Mouse (Mus musculus) lung, postnatal 10 days (tissue): ENCODE measurements around the gene Slc9a2.
A peak's percentile ranks its signal among the peaks of the same experiment; 100 is the strongest.
"Not testable (repeated sequence)": the region's sequence is repeated elsewhere in the genome, so short reads cannot be mapped to it uniquely, and the experiment has no call there.

Source experiments
- DNase-seq: peaks from one replicate; pipeline ENCODE4 v3.0.0; 2021

Gene Slc9a2

GRCm38 (mm10) chr1:40714950-40715349 lies 34.6 kb downstream of the Slc9a2 start:
- peak; percentile 11 for DNase-seq

GRCm38 (mm10) chr1:40726051-40726450 lies 45.7 kb downstream of the Slc9a2 start:
- DNase-seq: no peak

- no peak for DNase-seq
These were observed 47.0 kb downstream of the Slc9a2 start for GRCm38 (mm10) chr1:40727404-40727803.

DNA sequence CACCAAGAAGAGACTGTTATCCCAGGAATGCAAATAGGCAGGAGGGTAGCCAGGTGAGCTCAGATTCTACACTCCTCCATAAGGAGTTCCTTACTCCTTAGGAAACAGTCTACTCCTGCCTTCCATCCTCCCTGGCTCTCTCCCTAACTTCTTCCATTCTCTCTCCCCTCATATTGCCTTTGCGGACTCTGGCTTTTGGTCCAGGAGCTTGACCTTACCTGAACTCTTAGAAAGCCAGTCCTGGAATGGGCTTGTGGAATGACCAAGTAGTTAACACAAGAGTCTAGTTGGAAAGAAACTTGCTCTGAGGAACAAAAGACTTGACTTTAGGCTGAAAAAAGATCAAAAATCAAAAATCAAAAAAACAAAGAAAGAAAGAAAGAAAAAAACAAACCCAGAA lies 48.3 kb downstream of the Slc9a2 start:
- DNase-seq: no peak

DNA sequence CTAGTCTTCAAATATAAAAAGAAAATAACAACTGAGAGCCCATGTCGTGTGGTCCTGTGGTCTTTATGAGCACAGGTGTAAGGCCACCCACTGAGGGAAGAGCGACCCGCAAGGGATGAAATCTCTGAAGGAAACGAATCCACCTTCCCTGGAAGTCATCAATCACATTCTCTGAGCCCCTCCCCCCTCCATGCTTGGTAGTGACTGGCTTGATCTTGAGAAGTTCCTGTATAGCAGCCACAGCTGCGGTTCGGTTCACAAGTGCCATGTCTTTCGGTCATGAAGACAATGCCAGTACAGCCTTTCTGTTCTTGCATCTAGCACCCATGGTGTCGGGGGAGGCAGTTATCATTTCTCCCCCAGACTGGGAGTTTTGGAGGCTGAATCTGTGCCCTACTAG lies 57.3 kb downstream of the Slc9a2 start:
- DNase-seq: no peak

- DNase-seq: not testable (repeated sequence)
These were observed 57.9 kb downstream of the Slc9a2 start for GRCm38 (mm10) chr1:40738246-40738645.

- DNase-seq: no peak
These were observed 60.4 kb downstream of the Slc9a2 start for GRCm38 (mm10) chr1:40740739-40741138.

- DNase-seq: no peak
These were observed 65.7 kb downstream of the Slc9a2 start for GRCm38 (mm10) chr1:40746089-40746488.

- no peak for DNase-seq
These were observed 79.5 kb downstream of the Slc9a2 start for GRCm38 (mm10) chr1:40759751-40760445.

- no peak for DNase-seq
These were observed 83.7 kb downstream of the Slc9a2 start for GRCm38 (mm10) chr1:40764042-40764441.

DNA sequence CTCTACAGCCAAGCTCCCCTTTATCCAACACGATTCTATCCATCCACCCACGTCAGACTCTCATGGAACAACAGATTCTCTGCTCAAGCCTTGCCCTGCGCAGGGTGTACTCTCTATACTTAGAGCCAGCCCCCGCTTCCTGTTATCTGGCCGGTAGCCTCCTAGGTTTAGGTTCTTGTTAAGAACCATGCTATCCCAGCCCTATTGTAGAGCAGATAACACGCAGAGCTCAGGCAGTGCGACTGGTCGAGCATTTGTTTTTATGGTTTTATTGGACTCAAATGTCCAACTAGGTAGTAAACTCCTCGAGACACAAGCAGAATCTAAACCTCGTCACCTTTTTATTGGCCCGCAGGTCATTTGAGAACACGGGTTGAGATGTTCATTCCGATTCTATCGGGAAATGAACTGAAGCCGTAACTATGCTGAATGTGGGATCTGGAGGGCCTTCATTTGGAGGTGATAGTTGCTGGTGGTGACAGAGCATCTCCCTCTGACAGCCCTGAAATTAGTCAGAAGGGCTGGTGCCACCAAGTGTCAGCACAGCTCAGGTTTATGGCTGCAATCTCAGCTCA lies 84.4 kb downstream of the Slc9a2 start:
- DNase-seq: no peak

DNA sequence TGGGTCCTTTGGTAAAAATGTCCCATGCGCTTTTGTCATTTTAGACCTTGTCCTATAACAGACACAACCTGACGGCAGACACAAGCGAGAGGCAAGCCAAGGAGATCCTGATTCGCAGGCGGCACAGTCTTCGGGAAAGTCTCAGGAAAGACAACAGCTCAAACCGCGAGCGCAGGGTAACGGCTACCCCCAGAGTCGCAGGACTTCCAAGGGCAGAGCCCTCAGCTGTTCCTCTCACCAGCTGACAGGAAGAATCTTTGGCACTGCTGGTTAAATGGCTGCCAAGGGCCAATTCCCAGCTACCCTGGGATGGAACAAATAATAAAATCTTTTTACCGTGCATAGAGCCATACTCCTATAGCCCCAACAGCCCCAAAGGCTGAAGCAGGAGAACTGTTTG lies 85.1 kb downstream of the Slc9a2 start:
- no peak for DNase-seq

- DNase-seq: no peak
These were observed 87.2 kb downstream of the Slc9a2 start for GRCm38 (mm10) chr1:40767588-40767987.

GRCm38 (mm10) chr1:40768606-40769005 lies 88.2 kb downstream of the Slc9a2 start:
- peak; percentile 29 for DNase-seq

- DNase-seq: no peak
These were observed 89.0 kb downstream of the Slc9a2 start for GRCm38 (mm10) chr1:40769331-40769894.

- no peak for DNase-seq
These were observed 91.0 kb downstream of the Slc9a2 start for GRCm38 (mm10) chr1:40771196-40771970.

DNA sequence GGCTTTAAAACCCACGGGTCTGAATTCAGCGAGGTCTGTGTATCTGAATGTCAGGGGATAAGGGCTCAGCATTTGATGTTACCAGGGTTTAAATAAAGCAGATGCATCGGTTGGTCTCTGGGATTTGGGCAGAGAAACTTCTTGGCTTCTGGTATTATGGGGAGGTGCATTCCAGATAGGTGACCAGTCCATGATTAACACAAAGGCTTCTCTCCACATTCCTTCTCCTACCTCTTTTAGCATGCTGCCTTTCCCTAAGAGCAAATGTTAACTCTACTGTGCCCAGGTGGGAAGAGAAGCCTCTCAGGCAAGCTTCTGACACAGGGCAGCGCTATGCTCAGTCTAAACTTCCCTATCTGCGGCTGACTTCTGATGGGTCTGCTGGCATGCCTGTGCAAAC lies 92.9 kb downstream of the Slc9a2 start:
- no peak for DNase-seq

DNA sequence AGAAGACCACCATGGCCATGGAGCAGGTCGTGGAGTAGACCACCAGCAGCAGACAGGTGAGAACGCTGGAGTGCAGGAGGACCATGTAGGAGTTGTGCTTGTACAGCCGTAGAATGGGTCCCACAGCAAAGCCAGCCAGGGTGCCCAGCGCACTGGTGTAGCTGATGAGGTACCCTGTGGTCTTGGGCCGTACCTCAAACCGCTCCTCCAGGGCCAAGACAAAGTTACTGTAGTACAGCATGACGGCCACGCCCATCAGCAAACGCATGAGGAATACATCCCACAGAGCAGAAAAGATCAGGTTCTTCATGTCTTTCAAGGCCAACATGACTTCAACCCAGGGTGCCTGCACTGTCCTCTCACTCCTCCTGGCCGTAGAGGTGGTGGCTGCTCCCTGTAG lies 93.7 kb downstream of the Slc9a2 start:
- DNase-seq: no peak

GRCm38 (mm10) chr1:40776102-40776501 lies 95.7 kb downstream of the Slc9a2 start:
- DNase-seq: no peak

GRCm38 (mm10) chr1:40776763-40777162 lies 96.4 kb downstream of the Slc9a2 start:
- no peak for DNase-seq

GRCm38 (mm10) chr1:40783450-40783849 lies 103.1 kb downstream of the Slc9a2 start:
- DNase-seq: no peak

GRCm38 (mm10) chr1:40784306-40784705 lies 103.9 kb downstream of the Slc9a2 start:
- no peak for DNase-seq

DNA sequence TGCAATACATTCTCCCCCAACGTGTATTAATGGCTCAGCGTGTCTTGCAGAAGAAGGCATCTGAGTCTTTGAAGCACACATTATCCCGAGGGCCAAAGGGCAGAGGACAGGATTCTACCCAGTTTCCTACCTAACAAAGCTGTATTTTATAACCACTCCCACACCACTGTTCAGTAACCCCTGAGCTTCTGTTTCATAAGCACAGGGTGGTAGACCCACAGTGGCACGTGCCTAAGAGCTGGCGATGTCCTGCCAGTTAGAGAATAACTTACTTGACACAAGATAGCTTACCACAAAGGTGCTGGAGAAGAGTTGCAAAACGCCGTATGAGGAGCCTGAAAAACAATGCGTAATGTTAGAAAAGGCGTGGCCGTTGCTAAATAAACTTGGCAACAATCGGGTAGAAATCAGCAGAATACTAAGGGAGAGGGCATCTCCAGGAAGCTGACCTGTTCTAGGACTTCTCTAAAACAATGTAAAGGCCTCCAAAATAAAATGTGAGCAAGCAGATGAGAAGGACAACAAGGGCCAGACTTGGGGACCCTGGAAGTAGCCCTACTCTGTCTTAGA lies 105.6 kb downstream of the Slc9a2 start:
- no peak for DNase-seq
